Mouse (Mus musculus): Measurements from ENCODE around the gene Lrp11. TPM values are rescaled to one million over a fixed set of nuclear protein-coding genes. Genes with fewer than 3 reads are reported as not detected.
A peak's percentile ranks its signal among the peaks of the same experiment; 100 is the strongest.

The Lrp11 gene
- polyA plus RNA-seq (2012; rRNA removed) = 51.2 and 59.9 TPM in 2 replicates

DNA sequence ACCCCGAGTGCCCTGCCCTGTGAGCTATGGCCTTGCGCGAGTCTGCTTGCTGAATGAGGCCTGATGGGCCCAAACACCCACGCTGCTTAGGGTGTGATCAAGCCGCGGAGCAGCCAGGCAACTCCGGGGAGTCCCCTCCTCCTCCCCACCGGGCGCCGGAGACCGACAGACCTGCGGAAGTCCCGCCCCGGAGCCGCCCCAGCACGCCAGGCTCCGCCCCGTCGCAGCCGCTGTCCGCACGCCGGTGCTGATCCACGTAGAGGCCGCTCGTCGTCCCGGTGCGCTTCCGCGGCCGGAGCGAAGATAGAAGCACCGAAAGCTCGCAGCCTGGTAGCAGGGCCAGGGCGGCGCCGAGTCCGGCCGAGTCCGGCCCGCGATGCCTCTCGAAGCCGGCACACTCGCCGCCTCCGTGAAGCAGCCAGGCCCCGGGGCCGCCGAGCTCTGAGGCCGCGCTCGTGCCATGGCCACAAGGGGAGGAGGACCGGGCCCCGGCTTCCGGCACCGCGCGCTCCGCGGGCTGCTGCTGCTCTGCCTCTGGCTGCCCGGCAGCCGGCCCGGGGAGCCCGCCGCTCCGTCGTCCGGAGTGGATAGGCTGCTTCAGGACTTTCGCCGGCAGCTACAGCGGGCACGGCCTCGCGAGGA is at the start of gene Lrp11:
Lrp11 (plus strand) TSS at position 209 of the 642 bp plus-strand sequence.
- TF ChIP-seq POLR2A (IDR thresholded peaks at IDR 0.05; ENCODE audit: borderline replicate concordance, extremely low read depth, insufficient read depth, insufficient read length, poor library complexity, severe bottlenecking) = peak; percentile 62; the same call in 1 of the 2 replicates
- no peak for TF ChIP-seq CTCF (IDR thresholded peaks at IDR 0.05; ENCODE audit: borderline replicate concordance, extremely low read depth, insufficient read depth, insufficient read length)
- peak; percentile 94 for DNase-seq (ENCODE audit: low read depth)

DNA sequence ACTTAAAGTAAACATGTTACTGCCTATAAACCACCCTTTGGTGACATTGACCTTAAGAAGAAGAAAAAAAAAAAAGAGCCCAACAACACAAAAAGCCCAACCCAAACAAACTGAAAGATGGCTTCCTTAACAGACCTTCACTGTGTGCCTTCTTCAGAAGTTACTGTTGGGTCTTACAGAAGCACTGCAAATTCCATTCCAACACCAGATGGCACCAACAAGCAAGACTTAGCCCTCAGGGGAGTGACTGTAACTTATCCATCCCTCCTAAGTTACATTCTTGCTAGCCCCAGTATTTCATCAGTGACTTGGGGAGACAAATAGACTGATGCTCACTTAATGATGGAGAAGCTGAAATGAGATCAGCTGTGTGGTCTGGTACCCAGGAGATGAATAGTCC is 11.6 kb upstream of the Lrp11 start:
- TF ChIP-seq POLR2A (IDR thresholded peaks at IDR 0.05; ENCODE audit: borderline replicate concordance, extremely low read depth, insufficient read depth, insufficient read length, poor library complexity, severe bottlenecking) (no peak), CTCF (IDR thresholded peaks at IDR 0.05; ENCODE audit: borderline replicate concordance, extremely low read depth, insufficient read depth, insufficient read length) (peak; percentile 26; the same call in 1 of the 2 replicates)
- DNase-seq (ENCODE audit: low read depth) = peak; percentile 51

DNA sequence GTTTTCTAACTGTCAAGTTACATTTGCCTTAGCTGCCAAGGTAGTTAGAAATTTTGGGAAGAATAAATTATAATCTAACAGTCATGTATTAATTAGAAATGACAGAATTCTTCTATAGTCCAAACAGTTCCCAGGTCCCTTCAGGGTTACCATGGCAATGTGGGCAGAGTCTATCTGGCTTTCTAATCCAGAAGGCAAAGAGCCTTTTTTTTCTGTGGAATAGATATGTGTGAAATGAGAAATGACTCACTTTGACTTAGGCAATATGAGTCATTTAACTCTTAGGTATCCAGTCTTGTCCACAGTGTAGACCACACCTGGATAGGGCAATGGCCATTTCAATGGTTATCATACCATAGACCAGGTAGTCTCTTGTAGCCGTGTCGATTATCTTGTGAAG is 8.2 kb upstream of the Lrp11 start:
- TF ChIP-seq POLR2A (IDR thresholded peaks at IDR 0.05; ENCODE audit: borderline replicate concordance, extremely low read depth, insufficient read depth, insufficient read length, poor library complexity, severe bottlenecking) (no peak), CTCF (IDR thresholded peaks at IDR 0.05; ENCODE audit: borderline replicate concordance, extremely low read depth, insufficient read depth, insufficient read length) (no peak)
- DNase-seq (ENCODE audit: low read depth) = no peak

DNA sequence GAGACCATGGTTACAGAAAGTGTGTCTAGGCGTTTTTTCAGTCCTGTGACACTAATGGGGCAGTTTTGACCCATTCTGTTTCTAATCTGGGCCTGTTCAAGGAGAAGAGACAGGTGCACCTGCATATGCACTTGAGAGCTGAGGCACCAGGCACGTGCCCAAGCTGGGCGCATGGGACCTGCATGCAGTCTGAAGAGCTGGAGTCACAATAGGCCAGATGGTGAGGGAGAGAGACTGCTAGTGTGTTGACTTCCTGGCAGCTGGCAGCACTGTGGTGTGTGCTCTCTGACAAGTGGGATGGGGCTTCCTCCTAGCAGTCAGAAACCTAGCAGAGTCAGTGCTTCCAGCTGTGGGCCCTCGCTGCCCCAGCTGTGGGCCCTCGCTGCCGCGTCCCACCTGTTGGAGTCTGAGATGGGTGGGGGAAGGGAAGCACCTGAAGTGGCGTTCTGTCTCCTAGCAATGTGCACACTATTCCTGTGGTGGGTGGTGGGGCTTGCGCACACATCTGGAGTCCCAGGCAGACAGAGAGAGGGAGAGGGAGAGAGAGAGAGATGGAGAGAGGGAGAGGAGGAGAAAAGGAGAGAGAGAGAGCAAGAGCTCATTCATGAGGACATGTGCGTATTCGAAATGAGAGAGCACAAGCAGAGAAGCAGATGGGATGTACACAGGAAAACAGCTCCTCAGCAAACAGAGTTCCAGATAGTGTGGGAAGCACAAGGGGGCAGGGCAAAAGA is 7.3 kb upstream of the Lrp11 start:
- TF ChIP-seq POLR2A (IDR thresholded peaks at IDR 0.05; ENCODE audit: borderline replicate concordance, extremely low read depth, insufficient read depth, insufficient read length, poor library complexity, severe bottlenecking) (no peak), CTCF (IDR thresholded peaks at IDR 0.05; ENCODE audit: borderline replicate concordance, extremely low read depth, insufficient read depth, insufficient read length) (no peak)
- DNase-seq (ENCODE audit: low read depth) = peak; percentile 67

DNA sequence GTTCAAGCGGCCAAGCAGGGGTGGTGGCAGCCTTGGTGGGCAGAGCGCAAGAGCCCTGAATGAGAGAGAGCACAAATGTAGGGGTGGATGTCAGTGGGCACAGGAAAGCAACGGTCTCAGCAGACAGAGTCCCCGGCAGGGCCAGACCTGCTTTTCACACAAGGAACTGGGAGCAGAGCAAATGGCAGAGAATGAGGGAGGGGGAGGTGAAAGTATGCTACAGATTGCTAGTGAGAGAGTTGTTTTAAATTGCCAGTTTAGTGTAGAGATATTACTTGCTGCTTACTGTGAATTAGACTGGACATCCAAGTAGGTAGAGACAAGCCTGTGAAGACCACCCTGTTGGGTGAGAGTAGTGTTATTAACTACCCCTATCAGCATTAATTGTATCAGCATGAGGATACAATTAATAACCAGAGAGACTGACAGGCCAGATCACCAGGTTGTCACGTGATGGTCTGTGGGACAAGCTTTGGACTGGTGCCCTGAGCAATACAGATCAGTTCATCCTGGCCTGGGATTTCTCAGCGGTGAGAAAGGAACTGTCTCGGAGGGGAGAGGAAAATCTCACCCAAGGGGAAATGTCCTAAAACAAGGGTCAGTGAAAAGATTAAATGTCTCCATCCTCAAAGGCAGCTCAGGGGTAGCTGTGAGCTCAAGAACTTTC is 6.6 kb upstream of the Lrp11 start:
- no peak for DNase-seq (ENCODE audit: low read depth)
- no peak for TF ChIP-seq POLR2A (IDR thresholded peaks at IDR 0.05; ENCODE audit: borderline replicate concordance, extremely low read depth, insufficient read depth, insufficient read length, poor library complexity, severe bottlenecking)
- TF ChIP-seq CTCF (IDR thresholded peaks at IDR 0.05; ENCODE audit: borderline replicate concordance, extremely low read depth, insufficient read depth, insufficient read length) = no peak

DNA sequence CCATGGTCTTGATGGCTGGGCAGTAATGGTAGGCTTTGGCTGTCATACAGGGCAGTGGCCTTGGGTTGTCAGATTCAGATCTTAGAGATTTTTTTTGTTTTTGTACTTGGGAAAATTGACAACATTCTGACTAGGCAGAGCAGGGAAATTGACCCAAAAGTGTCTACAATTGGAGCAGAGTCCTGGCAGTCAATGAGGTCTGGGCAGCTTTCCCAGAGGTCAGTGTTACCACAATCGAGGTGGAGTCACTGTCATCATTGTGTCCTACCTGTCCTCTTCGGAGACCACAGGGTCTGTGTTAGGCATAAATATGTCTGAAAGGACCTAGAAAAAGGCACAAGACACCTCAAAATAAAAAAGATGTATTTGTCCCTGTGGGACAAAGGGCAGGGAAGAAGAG is 2.8 kb upstream of the Lrp11 start:
- DNase-seq (ENCODE audit: low read depth) = no peak
- TF ChIP-seq POLR2A (IDR thresholded peaks at IDR 0.05; ENCODE audit: borderline replicate concordance, extremely low read depth, insufficient read depth, insufficient read length, poor library complexity, severe bottlenecking) (no peak), CTCF (IDR thresholded peaks at IDR 0.05; ENCODE audit: borderline replicate concordance, extremely low read depth, insufficient read depth, insufficient read length) (no peak)

DNA sequence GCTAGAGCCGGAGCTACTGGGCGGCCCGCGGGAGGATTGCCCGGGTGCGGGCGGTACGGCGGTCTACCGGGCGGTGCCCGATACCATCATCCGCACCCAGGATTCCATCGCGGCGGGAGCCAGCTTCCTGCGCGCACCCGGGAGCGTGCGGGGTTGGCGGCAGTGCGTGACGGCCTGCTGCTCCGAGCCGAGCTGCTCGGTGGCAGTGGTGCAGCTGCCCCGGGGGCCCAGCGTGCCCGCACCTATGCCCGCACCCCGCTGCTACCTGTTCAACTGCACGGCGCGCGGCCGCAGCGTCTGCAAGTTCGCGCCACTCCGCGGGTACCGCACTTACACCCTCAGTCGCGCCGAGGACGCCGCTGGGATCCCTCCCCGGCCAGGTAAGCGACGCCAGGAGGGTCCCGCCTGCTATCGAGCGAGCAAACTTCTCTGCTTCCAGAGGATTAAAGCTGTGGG is 662 bp downstream of the Lrp11 start:
- TF ChIP-seq CTCF (IDR thresholded peaks at IDR 0.05; ENCODE audit: borderline replicate concordance, extremely low read depth, insufficient read depth, insufficient read length) (no peak), POLR2A (IDR thresholded peaks at IDR 0.05; ENCODE audit: borderline replicate concordance, extremely low read depth, insufficient read depth, insufficient read length, poor library complexity, severe bottlenecking) (no peak)
- DNase-seq (ENCODE audit: low read depth) = no peak

DNA sequence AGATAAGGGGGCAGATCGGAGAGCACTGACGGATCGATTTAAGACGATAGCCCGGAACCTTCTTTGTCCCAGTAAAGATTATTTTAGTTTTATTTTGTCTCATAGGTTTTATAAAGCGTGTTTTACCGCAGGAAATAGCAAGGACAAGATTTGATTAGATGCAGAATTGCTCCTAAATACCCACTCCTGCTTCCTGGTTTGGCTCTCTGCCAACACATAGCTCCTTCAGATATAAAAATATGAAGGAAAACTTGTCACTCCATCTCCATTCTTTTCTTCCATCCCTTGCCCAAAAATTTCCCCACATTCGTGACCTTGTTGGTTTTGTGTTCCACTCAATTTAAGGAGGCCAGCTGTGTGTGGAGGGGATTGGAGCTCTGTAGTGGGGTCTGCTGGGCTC is 1.2 kb downstream of the Lrp11 start:
- DNase-seq (ENCODE audit: low read depth) = peak; percentile 22
- no peak for TF ChIP-seq CTCF (IDR thresholded peaks at IDR 0.05; ENCODE audit: borderline replicate concordance, extremely low read depth, insufficient read depth, insufficient read length)
- TF ChIP-seq POLR2A (IDR thresholded peaks at IDR 0.05; ENCODE audit: borderline replicate concordance, extremely low read depth, insufficient read depth, insufficient read length, poor library complexity, severe bottlenecking) = no peak

DNA sequence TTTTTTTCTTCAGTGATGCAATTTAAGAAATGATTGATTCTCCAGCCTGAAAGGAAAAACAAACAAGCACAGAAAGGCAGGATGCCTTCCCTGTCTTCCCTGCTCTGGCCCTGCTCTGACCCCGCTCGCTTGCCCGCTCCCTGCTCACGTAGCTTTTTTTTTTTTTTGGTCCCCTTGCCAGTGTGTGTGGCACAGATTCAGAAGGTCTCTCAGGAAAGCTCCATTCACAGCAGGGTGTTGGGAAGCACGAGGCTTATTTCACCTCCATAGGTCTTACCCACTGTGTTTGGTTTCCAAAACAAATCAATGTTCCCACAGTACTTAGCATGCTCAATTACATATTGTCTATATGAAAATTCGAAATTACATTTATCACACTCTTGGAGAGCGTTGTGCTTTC is 5.2 kb downstream of the Lrp11 start:
- no peak for DNase-seq (ENCODE audit: low read depth)
- no peak for TF ChIP-seq CTCF (IDR thresholded peaks at IDR 0.05; ENCODE audit: borderline replicate concordance, extremely low read depth, insufficient read depth, insufficient read length)
- no peak for TF ChIP-seq POLR2A (IDR thresholded peaks at IDR 0.05; ENCODE audit: borderline replicate concordance, extremely low read depth, insufficient read depth, insufficient read length, poor library complexity, severe bottlenecking)

DNA sequence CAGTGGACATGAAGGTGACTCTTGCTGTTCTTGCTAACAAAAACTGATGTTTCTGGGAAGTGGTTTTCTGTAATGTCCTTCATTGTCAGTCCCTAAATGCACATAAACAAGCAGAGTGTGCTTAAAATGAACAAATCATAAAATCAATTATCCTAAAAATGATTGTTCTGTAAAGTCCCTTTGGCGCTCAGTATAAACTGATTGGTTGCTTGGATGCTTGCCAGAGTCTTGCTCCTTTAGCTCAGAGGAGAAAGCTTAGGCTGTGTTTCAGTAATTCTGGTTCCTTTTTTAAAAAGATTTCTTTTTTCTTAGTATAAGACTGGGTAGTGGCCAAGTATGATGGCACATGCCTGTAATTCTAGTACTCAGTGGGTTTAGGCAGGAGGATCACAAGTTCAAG is 6.7 kb downstream of the Lrp11 start:
- TF ChIP-seq CTCF (IDR thresholded peaks at IDR 0.05; ENCODE audit: borderline replicate concordance, extremely low read depth, insufficient read depth, insufficient read length) (no peak), POLR2A (IDR thresholded peaks at IDR 0.05; ENCODE audit: borderline replicate concordance, extremely low read depth, insufficient read depth, insufficient read length, poor library complexity, severe bottlenecking) (no peak)
- peak; percentile 31 for DNase-seq (ENCODE audit: low read depth)

DNA sequence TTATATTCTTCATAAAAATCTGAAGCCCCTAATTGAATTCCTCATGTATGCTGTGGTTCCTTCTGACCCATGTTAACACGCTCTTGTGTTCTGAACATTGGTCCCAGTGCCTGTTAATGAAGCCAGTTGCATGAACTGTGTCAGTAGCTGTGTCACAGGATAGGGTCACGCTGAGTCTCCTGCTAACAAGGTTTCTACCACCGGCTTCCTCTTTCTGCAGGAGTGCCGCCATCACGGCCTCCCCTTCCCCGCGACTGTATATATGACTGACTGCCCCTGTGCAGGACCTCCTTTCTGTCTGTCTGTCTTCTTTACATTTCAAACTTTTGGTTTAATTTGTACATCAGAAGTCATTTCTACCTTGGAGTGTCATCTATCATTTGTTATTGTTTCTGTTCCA is 8.6 kb downstream of the Lrp11 start:
- DNase-seq (ENCODE audit: low read depth) = no peak
- TF ChIP-seq POLR2A (IDR thresholded peaks at IDR 0.05; ENCODE audit: borderline replicate concordance, extremely low read depth, insufficient read depth, insufficient read length, poor library complexity, severe bottlenecking) (no peak), CTCF (IDR thresholded peaks at IDR 0.05; ENCODE audit: borderline replicate concordance, extremely low read depth, insufficient read depth, insufficient read length) (no peak)

Data from brain, embryonic 14.5 days (tissue).